Mouse (Mus musculus) A20 (cell line): Measurements from ENCODE around the gene Zfp800.
A peak's percentile ranks its signal among the peaks of the same experiment; 100 is the strongest.

Source experiments
- DNase-seq: peaks from one replicate; pipeline ENCODE4 v3.0.0-alpha.2; 2011; ENCODE audit warnings: low read depth, low spot score

The Zfp800 gene

DNA sequence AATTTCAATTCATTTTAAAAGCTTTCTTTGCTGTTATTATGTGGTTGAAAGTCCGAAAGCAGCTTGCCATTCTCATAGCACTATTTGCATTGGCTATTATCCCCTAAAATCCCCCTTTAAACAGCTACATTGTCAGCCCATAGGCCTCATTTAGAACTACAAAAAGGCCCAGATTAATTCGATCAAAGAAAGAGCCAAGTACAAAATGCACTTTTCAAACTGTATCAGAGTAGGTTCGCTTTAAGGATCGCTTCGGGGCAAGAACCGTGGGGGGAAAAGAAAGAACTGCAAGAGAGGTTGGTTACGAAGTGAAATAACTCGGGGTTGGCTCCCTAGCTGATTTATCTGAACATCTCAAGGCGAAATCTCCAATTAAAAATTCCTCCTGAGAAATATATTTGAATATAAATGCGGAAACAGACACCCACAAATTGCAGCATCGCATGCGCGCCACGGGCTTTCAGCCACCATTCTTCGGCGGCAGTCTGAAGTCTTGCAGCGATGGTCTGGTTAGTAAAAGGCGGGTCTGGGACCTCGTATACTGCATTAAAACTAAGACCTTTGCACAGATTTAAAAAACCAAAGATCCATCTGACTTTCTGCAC lies 850 bp downstream of the Zfp800 start:
- no peak for DNase-seq

DNA sequence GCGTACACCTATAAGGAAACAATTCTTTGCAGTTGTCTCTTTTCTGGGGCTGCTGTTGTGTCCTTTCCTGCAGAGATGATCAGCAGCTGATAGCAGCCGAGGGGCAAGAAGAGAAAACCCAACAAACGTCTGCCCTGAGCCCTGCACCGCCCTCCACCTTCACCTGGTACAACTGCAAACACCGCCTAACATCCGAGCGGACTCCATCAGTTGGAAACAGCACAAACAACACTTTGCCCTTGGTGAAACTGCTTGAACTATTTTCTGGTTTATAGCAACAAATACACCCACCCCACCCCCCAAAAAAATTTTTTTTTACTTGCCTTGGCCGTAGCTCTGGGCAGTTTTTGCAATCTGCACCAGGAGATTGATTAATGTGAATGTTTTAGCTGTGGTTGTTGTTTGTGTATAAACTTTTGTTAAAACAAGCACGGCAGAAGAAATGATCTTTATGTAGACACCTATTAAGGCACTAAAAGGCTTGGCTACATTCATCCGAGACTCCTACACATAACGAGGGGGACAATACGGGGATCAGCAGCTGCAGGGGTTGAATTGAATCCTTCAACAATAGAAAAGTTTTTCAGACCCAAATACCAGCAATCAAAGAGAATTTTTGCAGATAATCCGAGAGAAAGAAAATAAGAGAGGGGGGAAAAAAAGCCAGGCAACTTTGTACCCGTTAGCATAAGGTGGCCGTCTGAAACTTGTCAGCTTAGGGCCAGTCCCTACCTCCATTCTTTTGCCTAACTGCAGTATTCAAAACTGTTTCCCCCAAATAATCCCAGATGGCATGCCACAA lies 1.6 kb downstream of the Zfp800 start:
- DNase-seq = no peak

GRCm38 (mm10) chr6:28389038-28389437 lies 8.8 kb downstream of the Zfp800 start:
- no peak for DNase-seq

GRCm38 (mm10) chr6:28385169-28385568 lies 12.6 kb downstream of the Zfp800 start:
- no peak for DNase-seq

- peak; percentile 22 for DNase-seq
Observed at GRCm38 (mm10) chr6:28381983-28382382, 15.8 kb downstream of the Zfp800 start.

GRCm38 (mm10) chr6:28369966-28370683 lies 27.7 kb downstream of the Zfp800 start:
- no peak for DNase-seq

DNA sequence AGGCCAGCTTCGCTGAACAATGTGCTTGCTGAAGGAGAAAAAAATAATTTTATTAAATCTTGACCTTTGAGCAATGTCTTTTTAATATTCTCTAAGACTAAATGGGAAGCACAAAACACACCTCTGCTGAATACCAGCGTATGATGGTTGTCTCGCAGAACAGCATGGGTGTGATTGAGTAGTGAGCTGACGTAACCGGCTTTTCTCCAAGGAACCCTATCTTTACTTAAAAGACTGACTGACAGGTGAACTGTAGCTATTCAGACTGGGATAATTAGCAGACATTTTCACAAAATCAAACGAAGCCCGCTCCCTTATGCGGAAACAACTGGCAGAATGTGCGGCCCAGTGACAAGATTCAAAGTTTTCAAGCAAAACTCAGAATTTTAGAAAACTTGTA lies 30.2 kb downstream of the Zfp800 start:
- DNase-seq = no peak

- DNase-seq = no peak
Observed at GRCm38 (mm10) chr6:28351066-28351465, 46.7 kb downstream of the Zfp800 start.

DNA sequence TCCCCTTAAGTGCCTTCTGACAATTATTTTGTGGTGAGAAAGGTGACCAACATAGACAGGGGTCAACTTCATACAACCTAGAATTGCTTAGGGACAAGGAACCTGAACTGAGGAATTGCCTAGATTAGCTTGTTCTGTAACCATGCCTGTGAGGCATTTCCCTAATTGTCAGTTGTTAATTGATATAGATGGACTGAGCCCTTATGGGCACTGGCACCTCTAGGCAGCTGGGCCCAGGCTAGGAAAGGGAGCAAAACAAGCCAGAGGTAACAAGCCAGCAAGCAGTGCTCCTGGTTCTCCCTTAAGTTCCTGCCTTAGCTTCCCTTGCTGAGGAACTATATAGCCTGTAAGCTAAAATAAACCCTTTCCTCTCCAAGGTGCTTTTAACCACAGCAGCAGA lies 52.1 kb downstream of the Zfp800 start:
- no peak for DNase-seq

GRCm38 (mm10) chr6:28345181-28345580 lies 52.6 kb downstream of the Zfp800 start:
- peak; percentile 53 for DNase-seq

- DNase-seq = peak; percentile 45
Observed at GRCm38 (mm10) chr6:28342863-28343262, 54.9 kb downstream of the Zfp800 start.

DNA sequence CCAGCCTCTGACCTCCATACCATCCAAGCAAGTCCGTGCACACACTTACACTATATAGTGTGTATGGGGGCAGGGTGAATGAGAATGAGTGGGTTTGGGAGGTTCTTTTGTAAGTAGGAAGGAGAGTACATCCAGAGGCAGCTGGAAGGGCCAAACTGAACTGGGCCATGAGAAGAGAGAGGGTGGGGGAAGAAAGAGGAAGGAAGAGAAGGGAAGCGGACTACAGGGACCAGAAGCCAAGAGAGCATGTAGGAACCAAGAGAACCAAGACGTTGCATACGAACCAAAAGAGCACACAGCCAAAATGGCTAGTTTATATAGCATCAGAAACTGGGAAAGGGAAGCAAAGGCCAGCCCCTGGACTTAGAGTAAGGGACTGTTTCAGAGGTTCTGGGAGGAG lies 56.6 kb downstream of the Zfp800 start:
- no peak for DNase-seq

GRCm38 (mm10) chr6:28339410-28339809 lies 58.4 kb downstream of the Zfp800 start:
- DNase-seq = no peak

DNA sequence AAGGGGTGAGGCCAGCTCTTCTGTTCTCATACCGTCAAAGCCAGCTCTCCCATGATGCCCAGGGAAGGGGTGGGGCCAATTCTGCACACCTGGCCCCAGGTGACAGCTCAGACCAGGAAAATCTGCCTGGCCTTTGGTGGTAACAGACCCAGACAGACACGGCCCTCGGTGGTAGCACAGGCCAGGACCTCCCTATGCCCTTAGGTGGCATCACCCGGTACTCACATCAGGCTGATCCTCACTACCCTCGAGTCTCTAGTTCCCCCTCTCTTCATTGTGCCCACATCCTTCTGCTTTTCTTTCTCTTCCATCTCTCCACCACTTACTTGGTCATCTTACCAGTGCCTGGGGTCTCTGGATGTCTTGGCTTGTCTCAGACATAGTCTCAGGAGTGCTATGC lies 64.1 kb downstream of the Zfp800 start:
- no peak for DNase-seq

GRCm38 (mm10) chr6:28332546-28332945 lies 65.3 kb downstream of the Zfp800 start:
- DNase-seq = no peak

DNA sequence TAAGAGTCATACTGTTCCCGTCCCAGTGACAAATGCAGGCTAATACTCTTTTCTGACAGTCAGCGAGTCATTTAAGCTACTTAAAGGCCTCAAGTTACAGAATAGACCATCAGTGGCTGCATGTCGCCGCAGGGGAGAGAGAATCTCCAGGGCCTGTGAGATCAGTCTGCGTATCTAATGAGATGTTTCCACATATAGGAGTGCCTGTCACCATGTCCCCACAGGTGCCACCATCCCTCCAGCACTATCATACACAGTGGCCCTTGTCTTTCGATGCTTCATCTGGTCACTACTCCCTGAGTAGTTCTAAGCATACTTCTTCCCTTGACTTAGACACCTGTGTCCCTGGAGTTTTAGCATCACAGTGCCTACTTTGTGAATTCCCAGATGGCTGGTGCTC lies 68.0 kb downstream of the Zfp800 start:
- no peak for DNase-seq

GRCm38 (mm10) chr6:28329002-28329596 lies 68.7 kb downstream of the Zfp800 start:
- DNase-seq = no peak

- DNase-seq = no peak
Observed at GRCm38 (mm10) chr6:28326720-28327119, 71.1 kb downstream of the Zfp800 start.

GRCm38 (mm10) chr6:28322399-28322798 lies 75.4 kb downstream of the Zfp800 start:
- no peak for DNase-seq

DNA sequence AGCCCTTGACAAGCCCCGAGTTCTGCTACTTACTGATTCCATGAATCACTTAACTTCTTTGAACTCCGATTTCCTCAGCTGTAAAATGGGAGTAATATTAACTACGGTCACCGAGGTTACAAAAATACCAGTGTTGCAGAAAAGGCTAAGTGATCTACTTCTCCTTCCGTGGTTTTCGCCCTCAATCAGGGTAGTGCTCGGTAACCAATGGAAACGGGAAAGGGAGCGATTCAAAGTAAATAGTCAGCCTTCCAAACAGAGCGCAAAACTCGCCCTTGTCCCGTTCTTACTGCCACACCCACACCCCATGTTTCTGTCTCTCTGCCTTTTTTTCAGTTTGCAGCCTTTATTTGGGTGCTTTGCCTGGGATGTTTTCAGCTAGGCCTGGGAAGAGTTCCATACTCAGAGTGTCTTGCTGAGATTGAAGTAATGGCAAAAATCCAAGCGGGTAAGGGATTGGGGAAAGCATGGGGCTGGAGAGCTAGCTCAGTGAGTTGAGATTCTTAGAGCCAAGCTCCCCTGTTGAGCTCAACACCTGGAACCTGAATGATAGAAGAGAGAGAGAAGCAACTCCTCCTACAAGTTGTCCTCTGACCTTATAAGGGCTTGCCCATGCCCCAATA lies 78.0 kb downstream of the Zfp800 start:
- DNase-seq = no peak

DNA sequence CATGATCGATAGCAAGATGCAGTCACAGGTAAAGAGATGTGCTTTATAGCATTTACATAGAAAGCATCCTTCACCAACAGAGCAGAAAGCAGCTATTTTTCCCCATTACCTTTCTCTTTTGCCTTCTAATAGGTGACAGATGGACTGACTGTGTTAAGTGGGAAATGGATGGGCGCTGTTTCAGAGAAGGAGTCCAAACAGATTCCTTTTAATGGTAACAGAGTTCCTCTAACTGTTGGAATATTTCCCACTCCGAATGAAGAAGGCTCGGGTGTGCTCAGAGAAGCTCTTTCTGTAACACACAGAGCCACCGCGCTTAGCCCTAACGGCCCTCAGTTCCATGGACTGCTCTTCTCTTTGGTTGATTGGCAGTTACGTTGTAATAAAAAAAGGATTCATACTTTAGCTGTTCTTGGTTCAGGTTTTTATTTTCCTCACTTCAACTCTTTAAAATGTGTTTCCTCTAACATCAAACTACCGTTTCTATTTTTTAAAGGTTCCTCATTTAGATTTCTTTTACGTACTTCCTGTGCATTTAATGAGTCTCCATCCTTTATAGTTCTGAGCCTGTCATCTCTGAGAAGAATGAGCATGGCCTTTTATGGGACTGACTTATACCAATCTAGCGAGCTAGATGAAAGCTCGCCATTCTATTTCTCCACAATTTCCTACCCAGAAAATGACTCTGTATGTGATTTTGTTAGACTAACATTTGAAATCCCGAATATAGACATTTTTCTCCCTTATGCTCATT lies 78.8 kb downstream of the Zfp800 start:
- no peak for DNase-seq
